Mouse (Mus musculus) layer of hippocampus, postnatal 10 days (tissue): Measurements from ENCODE around the gene Hoxa9. TPM values are rescaled to one million over a fixed set of nuclear protein-coding genes. Genes with fewer than 3 reads are reported as not detected.
A peak's percentile ranks its signal among the peaks of the same experiment; 100 is the strongest.

Experiments used
- DNase-seq, 2 experiments: peaks; one replicate each; pipeline ENCODE4 v3.0.0; 2021; ENCODE audit warnings: low spot score in 2 of 2
- total RNA-seq, 2 experiments: library from RNA; stranded (reverse); gene quantifications; 2 replicates each; pipeline ENCODE4 v1.2.3; 2021

Hoxa9 gene
- total RNA-seq, 2 experiments from 2014 or later = not detected

DNA sequence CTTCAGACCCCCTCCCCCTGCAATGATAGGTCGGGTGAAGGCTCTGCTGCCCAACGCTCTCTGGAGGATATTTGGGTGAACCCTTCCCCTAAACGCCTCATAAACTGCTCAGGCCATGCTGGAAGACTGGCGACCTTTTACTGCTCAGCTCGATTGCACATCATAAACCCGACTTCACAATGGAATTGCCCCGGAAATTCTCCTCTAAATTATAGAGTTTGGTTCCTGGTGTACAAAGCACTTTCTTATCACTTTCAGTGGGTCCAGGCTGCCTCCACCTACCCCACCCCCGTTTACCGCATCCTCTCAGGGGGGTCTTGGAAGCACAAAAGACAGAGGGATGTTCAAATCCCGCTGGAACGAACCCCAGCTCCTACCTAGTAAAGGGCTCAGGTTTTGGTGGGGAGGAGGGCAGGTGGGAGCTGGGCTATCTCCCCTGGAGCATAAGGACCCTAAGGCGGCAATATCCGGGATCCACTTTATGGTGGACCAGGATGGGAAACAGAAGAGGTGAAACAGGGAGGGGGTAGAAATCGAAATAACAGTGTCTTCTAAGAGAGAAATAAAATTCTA is 12.2 kb downstream of the Hoxa9 start:
- DNase-seq = no peak

DNA sequence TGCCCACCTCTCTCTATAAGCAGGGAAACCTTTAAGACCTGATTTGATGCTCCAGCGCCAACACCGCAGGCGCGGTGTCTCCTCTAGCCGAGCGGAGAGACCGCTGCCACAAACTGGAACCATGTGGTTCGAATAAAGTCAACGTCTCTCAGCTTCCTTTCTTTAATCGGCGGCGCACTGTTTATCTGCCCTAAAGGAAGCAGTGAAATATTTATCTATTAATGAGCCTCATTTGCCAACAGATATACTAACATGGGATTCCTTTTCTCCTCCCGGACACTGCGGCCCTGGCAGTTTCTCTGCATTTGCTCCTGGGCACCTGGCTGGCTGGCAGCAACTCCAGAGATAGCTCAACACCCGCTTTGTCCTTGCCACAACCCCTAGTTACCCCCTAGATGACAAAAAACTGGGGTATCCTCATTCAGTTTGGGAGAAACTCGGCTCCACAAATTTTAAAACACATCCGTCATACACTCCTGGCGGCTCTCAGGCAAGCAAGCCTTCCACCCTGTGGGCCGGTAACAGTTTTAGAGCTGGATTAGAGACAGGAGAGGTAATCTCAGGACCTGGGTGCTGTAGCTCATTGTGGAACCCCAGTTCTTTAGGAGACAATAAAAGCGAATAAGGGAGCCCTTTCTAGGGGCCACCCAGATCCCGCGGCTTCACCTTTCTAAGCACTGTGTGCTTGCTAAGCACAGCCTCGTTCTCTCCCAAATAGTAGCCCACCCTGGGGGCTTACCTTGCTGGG is 12.8 kb downstream of the Hoxa9 start:
- DNase-seq = no peak

DNA sequence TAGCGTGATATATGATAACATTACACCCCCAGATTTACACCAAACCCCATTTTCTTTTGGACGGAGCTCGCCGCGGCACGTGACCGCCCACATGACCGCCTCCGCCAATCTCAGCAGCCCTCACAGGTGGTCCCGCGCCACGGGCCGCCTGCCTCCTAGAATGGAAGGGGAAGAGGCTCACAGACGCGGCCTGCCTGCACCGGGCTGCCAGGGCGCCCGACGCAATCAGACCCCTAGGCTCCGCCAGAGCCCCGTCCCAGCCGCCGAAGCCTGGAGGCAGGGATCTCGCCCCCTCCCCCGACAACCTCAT is 13.5 kb downstream of the Hoxa9 start:
- DNase-seq = no peak

DNA sequence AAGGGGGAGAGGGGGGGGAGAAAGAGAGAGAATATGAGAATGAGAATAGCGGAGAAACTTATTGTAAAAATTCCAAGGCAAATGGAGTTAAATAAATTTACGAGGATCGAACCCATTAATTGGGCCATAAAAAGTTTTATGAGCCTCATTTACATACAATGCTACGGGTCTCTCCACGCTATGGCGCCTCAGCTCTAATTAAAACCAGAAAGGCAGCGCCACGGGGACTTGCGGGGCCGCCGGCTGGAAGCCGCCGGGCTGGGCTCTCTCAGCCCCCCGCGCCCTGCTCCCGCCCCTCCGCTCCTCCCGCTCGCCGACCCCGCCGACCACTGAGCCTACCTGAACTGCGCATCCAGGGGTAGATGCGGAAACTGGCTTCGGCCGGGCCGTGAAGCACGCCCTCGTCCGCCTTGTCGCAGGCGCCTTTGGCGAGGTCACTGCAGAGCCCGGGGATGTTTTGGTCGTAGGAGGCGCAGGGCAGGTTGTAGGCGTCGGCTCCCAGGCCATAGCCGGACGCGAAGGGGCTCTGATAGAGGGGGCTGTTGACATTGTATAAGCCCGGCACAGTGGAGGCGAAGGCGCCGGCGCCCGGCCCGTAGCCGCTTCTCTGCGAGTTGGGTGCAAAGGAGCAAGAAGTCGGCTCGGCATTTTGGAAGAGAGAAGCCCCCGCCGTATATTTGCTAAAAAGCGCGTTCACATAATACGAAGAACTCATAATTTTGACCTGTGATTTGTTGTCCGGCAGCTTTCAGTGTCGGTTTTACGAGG is 14.0 kb downstream of the Hoxa9 start:
- no peak for DNase-seq

DNA sequence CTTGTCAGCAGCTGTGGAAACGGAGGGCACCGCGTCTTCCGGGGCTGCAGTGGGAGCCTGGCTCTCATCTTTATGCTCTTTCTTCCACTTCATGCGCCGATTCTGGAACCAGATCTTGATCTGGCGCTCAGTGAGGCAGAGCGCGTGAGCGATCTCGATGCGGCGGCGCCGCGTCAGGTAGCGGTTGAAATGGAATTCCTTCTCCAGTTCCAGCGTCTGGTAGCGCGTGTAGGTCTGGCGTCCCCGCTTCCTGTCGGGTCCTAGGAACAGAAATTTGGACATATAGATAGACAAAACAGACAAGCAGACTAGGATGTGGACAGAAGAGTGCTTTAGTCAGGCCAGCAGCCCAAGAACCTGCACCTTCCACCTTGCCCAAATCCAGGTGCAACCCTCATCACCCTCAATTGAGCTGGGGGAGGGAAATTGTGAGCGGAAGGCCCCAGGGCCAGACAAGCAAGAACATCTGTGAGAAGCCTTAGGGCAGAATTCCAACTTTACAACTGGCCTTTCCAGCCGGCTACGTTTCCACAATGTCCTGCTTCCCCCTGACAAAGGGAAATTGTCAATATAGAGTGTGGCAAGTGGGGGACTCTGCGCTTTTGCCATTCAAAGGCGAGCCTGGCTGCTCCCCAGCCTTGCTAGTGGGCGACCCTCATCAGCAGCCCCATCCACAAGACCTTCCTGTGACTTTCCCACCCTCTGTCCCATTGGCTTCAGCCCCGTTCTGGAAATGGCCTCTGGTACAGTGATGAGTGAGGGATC is 14.9 kb downstream of the Hoxa9 start:
- no peak for DNase-seq

DNA sequence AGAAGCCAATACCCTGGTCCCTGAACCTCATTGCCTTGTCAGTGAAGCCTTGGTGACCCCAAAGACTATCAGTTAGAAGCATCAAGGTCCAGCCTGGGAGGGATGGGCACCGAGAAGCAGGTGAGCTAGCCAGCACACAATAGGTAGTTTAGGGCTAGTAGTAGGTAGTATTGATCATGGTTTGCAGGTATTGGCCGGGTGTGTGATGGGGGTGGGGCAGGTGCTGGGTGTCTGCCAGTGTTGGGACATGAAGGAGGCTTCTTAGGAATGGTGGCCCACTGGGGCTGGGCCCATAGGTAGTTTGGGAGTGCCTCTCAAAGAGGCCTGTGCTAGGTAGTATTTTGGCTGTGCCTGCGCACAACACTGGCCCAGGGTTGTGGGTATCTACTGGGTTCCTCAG is 15.8 kb downstream of the Hoxa9 start:
- no peak for DNase-seq

DNA sequence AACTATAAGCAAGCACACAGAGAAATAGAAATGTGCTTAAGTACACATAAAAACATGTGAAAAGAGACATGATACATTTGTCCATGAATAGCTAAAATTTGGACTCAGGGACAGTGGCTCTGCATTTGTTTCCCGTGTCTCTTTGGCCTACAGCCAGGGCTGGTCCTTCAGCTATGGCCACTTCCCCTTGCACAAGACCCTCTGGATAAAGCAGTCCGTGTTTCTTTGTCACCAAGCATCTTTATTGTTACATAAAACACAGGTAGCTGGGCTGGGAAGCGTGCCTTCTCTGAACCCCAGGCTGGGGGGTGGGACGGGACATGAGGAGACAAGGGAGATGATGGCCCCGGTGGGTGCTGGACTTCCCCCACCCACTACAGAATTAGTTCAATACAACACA is 16.6 kb downstream of the Hoxa9 start:
- DNase-seq = no peak

DNA sequence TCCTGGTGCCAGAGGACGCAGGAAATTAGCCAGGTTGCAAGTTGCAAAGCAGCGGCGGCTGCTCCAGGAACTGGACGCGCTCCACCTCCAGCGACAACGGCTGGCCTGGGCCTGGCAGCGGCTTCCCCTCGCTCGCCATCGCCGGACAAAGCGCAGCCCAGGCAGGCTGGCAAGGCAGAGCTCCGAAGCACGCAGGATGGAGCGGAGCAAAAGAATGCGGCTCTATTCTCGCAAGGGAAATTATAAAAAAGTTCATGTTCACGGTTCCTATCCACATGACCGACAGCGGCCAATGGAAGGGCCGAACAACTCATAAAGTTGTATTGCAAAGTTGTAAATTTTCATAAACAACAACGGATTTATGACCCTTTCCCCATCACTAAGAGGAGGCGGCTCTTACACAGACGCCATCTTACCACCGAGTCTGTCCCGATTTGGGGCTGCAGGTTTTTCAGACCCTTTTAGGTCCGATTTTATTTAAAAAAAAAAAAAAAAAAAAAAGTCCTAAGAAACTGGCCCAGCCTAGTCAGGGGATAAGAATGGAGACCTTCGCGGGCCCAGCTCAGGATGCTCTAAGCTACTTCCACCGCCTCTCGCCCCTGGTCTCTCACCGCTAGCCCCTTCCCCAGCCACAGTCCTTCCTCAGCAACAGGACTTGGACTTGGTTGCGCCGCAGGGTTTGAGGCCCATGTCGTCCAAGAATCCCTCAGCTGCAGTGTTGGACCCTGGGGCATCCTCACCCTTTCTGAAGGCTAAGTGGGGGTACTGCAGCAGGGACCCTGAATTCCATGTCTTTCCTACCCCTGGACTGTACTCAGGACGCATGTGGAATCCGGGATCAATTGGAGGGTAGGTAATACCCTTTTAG is 17.5 kb downstream of the Hoxa9 start, which contains the start of the genes Hoxa3 and Gm28308:
Hoxa3 (minus strand) TSS at position 218 of the 868 bp plus-strand sequence.
Gm28308 (minus strand) TSS at position 221 of the 868 bp plus-strand sequence.
- DNase-seq = no peak

DNA sequence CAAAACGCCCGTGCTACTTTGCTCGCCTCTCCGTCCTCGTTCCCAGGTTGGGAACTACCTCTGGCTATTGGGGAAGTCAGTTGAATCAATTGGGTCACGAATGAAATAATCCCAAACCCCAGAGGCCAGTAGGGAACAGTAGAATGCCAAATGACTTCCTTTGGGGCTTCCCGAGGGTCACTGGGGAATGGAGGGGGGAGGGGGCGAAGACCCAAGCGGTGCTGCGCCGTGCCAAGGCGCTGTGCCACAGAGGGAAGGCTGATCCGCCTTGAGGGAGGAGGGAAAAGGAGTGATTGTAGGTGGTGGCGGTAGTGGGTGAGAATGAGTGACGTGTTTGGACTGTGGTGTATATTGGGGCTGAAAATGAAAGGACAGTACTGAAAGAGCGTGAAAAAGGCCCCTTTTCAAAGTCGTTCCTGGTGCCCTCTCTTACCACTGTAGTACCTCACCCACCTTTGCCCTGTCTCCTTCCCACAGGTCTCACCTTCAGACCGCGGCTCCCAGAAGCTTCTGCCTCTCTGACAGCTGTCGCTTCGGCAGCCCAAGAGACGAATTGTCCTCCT is 18.3 kb downstream of the Hoxa9 start:
- DNase-seq = no peak

DNA sequence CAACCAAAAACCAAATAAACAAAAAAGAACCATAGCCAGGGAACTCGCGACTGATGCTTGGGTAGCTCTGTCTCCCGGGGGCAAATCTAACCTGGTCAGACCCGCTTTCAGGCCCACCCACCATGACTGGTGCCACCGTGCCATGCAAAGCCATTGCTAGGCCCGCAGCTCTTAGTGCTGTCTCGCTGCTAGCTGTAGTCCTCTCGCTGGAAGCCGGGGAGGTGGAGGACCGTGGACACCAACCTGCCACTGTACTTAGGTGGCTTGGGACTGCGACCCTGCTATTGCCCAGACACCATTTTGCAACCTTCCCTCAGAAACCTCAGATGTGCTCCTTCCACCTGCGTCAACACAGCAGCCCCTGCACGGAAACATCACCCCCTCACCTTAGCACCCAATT is 18.9 kb downstream of the Hoxa9 start:
- DNase-seq = no peak

DNA sequence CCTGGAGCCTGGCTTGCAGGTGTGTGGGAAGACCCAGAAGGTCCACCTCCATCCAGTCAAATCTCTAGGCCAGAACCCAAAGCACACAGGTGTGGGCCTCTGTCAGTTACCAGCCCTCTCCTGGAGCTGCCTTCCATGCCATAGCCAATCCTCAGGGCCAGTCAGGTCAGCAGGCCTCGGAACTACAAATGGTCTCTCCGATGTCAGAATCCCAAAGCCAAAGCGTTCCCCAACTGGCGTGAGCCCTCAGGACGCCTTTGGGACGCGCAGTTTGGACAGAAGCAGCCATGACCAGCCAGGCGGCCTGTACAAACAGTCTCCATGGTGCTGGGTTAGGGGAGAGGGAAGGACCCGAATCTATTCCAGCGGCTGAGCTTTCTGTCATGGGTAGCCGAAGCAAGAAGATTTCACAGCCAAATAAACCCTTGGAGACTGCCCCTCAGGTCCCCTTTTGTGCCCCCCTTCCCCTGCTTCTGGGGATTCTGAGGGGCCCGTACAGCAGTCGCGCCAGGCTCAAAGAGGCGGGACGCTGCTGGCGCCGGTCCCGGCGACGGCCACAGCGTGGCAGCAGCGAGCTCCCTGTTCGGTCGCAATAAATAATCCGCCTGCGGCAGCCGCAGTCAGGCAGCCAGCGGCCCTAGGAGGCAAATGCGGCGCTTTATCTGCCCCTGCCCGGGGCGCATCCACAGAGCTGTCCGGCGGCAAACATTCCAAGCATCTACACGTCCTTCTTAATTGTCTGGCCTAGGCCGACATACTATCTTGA is 19.5 kb downstream of the Hoxa9 start:
- DNase-seq = peak; percentile 61 to 77

DNA sequence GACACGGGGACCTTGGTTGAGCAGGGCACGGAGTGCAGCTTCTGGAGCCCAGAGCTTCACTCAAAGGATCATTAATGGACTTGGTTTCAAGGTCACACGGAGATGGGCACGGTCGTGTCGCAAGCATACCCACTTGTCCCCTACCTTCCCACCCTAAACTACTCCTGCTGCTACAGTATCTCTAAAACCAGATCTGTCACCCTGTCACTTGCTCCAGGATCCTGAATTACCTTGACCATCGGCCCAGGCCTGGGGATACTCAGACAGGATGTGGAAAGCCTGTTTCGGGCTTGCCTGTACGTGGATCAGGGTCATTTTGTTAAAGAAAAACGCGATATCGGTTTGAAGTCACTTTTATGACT is 21.2 kb downstream of the Hoxa9 start:
- no peak for DNase-seq

DNA sequence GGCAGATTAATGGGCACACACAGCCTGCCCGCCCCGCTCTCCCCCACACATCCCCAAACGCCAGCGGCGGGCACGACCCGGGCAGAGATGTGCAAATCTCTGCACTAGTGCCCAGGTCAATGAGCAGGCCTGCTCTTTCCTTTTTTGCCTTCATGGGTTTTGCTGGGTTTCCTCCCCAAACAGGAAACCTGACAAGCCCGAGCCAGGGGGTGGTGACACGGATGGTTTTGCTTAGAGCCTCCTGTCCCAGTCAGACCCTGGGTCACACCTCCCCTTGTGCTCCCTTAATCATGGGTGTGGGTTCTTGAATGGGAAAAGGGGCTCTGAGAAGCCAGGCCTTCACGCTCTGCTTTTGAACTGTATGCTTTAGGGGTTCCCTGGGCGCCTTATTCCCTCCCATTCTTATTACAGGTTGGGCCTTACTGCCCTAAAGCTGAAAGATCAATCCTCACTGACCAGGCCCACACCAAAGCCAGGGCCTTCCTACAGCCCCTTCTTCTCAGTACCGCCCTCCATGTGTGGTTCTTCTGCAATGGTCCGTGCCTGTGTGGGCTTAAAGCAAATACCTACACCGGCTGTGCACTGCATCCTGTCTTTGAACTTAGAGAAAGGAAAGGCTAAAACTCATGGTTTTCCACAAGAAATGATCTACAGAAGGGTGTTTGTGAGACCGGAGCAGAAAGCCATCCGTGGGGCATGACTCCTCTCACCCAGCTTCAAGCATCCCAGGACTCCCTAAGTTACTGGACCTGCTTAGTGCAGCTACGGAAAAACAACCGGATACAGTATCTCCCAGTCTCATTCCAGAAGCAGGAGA is 21.8 kb downstream of the Hoxa9 start:
- no peak for DNase-seq

DNA sequence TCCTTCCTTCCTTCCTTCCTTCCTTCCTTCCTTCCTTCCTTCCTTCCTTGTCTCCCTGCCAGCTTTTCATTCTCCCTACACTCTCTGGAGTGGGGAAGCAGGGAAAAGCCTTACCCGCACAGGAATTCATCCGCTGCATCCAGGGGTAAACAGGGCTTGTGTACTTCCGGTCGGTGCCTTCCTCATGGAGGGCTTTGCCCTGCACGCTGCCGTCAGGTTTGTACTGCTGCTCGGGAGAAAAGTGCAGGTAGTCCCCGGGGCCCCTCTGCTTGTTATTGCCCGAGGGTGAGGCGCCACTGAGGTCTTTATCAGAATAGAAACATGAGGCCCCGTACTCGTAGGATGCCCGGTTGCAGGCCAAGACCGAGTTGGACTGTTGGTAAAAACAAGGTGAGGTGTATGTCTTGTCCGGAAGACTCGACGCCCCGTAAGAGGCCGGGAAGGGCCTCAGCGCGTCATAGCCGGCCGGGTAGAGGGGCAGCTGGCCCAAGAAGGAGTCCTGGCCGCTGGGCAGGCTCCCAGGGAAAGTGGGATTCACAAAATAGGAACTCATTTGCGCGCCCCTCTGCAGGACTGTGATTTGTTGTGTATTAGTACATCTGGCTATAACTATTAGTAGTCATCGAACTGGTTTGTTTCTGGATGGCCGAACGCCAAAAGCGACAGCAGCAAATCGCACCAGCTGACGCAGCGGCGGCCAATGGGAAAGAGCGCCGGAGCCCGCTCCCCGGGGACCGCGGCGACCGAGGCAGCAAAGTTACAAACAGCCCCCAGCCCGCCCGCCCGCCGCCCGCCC is 22.6 kb downstream of the Hoxa9 start, which contains the start of gene Hoxa6:
Hoxa6 (minus strand) TSS at position 651 of the 796 bp plus-strand sequence.
- no peak for DNase-seq

DNA sequence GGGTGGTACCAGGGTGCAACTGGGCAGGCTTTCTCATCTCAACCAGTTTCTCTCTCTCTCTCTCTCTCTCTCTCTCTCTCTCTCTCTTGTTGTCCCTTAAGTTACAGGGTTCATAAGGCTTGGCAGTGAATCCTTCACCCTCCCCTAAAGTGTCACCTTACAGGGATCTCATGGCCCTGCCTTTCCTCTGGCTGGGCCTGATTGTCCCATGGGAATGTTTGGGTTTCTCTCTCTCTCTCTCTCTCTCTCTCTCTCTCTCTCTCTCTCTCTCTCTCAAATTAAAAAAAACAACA is 23.3 kb downstream of the Hoxa9 start:
- DNase-seq = no peak

DNA sequence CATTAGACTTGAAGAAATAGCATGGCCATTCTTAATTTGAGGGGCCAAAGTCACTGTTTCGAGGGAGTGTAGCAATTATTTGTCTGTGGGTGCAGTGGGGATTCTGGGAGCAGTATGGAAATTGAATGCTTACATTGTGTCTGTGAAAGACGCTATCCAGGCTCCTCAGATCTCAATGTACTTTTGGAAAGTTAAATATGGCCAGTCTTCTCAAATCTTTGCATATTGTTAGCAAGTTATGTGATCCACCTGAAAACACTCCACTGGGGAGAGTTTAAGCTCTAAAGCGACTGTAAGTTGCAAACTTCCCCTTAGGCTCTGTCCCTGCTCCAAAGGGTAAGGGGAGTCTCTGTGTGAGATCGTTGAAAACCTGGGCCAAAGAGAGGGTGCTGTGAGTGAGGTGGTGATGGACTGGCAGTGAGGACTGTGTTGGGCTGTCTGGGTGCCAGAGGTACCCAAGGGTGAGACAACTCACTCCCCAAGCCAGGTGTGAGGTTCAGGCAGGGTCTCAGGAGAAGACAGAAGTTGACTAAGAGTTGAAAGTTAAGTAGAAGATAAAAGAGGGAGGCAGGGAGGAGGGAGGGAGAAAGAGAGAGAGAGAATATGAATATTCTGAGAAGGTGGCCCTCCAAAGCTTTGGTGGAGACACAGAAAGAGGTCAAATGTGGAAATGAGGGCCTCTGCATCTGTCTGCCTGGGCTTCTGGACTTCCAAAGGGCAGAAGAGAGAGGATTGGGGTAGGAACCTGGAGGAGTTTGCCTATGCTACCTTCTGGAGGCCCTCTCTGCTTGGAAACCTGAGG is 23.8 kb downstream of the Hoxa9 start:
- no peak for DNase-seq
